Mouse (Mus musculus) testis, adult 2 months (tissue): ENCODE data around the gene Fcgr3. TPM values are rescaled to one million over a fixed set of nuclear protein-coding genes. Genes with fewer than 3 reads are reported as not detected.

Source experiments
- H3K27ac ChIP-seq: fragments of 200-500 bp; 2 replicates; pipeline ENCODE4 v1.5.1; 2012; ENCODE audit warnings: low read depth, low read length; ENCODE audit not compliant: control insufficient read depth, insufficient read depth
- H3K27me3 ChIP-seq: fragments of 200-500 bp; 2 replicates; pipeline ENCODE4 v1.6.1; 2012; ENCODE audit warnings: mild to moderate bottlenecking, low read length, moderate library complexity; ENCODE audit not compliant: control insufficient read depth, insufficient read depth
- H3K36me3 ChIP-seq: fragments of 200-500 bp; 2 replicates; pipeline ENCODE4 v1.6.1; 2012; ENCODE audit warnings: mild to moderate bottlenecking, low read length; ENCODE audit not compliant: control insufficient read depth, insufficient read depth
- H3K4me1 ChIP-seq: fragments of 200-500 bp; 2 replicates; pipeline ENCODE4 v1.6.1; 2012; ENCODE audit warnings: low read length; ENCODE audit not compliant: control insufficient read depth, insufficient read depth
- H3K4me3 ChIP-seq: fragments of 200-500 bp; 2 replicates; pipeline ENCODE4 v1.5.1; 2012; ENCODE audit warnings: low read depth, mild to moderate bottlenecking, low read length, moderate library complexity, mixed read lengths; ENCODE audit not compliant: control insufficient read depth
- CTCF ChIP-seq: fragments of 200-500 bp; IDR thresholded peaks from 2 replicates; pipeline ENCODE4 v1.5.1; 2012; ENCODE audit warnings: low read depth, mild to moderate bottlenecking, inconsistent platforms, low read length, moderate library complexity; ENCODE audit not compliant: control insufficient read depth, insufficient read depth, insufficient replicate concordance
- POLR2A ChIP-seq: fragments of 200-500 bp; IDR thresholded peaks from 2 replicates; pipeline ENCODE4 v1.6.1; 2012; ENCODE audit warnings: low read depth, mild to moderate bottlenecking, inconsistent platforms, low read length, moderate library complexity; ENCODE audit not compliant: control insufficient read depth
- polyA plus RNA-seq: library from polyadenylated mRNA; depleted of rRNA; stranded (reverse); fragments of >200 nt; gene quantifications from 2 replicates; pipeline ENCODE4 v1.2.3, GENCODE M21; 2012

Fcgr3 gene
- polyA plus RNA-seq, 1 experiment: 30.9 TPM

- peaks cover 11% of the 10 kb centered on the region for H3K4me1 ChIP-seq
- no peaks in the 10 kb centered on the region for H3K27me3 ChIP-seq
- H3K36me3 ChIP-seq: no peaks in the 10 kb centered on the region
- TF ChIP-seq POLR2A (no peak), CTCF (no peak)
- H3K4me3 ChIP-seq: no peak overlapping the region
- no peak overlapping the region for H3K27ac ChIP-seq
These were observed 33.0 kb downstream of the Fcgr3 start for GRCm38 (mm10) chr1:171031752-171032151.

GRCm38 (mm10) chr1:171019311-171019950 lies 45.3 kb downstream of the Fcgr3 start:
- Histone ChIP-seq H3K4me1 (no peaks in the 10 kb centered on the region; the same call in 1 of the 2 replicates), H3K27me3 (no peaks in the 10 kb centered on the region), H3K36me3 (no peaks in the 10 kb centered on the region), H3K27ac (no peak overlapping the region), H3K4me3 (no peak overlapping the region)
- TF ChIP-seq CTCF (no peak), POLR2A (no peak)

DNA sequence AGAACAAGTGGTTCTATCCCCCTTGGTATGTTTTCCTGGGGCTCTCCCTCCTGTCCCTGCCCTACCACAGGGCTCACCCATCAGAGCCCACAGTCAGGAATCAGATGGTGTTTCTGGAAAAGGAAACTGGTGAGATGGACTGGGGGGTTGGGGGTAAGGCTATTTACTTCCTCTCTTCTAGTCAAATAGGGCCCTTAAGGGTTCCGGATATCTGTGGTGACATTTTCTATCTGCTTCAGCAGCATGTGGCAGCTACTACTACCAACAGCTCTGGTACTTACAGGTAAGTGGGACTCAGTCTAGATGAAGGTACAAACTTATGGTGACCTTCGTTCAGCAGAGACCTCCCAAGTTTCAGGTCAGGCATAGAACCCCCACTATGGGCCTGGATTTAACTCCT lies 46.0 kb downstream of the Fcgr3 start, which contains the start of gene Fcgr4:
Gene Fcgr4 (plus strand): TSS at position 184 of the 400 bp plus-strand sequence.
- Histone ChIP-seq H3K4me3 (no peak within 1 kb of the TSS), H3K36me3 (no peaks in the 10 kb centered on the region), H3K27me3 (no peaks in the 10 kb centered on the region), H3K4me1 (no peaks in the 10 kb centered on the region; the same call in 1 of the 2 replicates), H3K27ac (no peak within 1 kb of the TSS)
- TF ChIP-seq CTCF: no peak
- no peak for TF ChIP-seq POLR2A

DNA sequence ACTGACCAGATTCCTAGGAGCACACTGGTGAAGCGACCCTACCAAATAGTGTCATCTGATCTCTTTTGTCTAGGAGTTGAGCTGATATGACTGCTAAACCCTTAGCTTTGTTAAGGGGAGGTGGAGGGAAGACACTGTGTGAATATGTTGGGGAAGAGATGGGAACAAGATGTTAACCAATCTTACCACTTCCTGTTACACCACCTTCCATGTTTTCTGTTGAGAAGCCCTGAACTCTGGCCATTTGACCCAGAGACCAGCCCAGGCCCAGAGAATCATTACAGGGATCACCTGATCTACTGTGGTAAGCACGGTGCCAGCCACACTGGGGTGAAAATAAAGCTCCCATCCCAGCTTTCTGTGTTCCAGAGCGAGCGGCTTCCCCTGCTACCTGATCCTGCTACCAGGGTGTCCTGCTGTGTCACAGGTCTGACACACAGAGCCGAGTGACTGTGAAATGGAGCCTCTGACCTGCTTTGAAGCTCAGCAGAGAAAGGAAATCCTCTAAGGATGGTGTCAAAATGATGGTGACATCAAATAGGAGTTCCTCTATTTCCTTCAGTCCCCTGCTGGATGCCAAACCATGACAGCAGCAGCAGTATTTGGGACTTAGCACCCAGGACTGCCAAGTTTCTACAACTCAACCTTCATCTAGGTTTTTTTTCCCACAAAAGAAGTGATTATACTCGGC lies 47.1 kb downstream of the Fcgr3 start:
- Histone ChIP-seq H3K27ac (no peak overlapping the region), H3K27me3 (no peaks in the 10 kb centered on the region), H3K4me1 (no peaks in the 10 kb centered on the region; the same call in 1 of the 2 replicates), H3K4me3 (no peak overlapping the region), H3K36me3 (no peaks in the 10 kb centered on the region)
- TF ChIP-seq POLR2A (no peak), CTCF (no peak)

DNA sequence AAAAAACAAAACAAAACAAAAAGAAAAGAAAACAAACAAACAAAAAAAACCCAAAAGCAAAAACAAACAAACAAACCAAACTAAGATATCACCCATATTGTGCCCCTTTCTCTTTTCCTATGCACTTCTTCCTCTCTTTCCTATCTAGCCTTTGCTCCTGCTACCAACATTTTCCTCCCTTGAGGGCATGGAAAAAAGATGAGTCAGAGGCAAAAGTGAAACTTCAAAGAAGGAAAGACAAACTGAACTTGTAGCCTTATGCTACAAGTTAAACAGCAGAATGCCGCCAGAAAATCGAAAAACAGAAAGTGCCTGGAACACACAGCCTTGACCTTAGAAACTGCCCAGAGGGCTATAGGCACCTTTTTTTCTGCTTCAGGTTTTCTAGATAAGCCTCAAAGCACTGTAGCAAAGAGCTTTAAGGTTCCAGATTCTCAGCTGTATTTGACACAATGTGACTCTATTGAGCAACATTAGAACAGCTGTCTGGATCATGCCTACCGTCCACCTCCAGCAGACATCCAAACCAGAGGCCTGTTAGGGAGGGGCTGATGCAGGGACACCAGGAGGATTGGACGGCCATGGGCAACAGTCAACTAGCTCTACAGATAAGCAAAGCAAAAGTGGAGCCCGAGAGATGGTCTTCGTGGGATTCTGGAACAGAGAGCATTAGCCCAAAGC lies 47.9 kb downstream of the Fcgr3 start:
- Histone ChIP-seq H3K36me3 (no peaks in the 10 kb centered on the region), H3K27ac (no peak overlapping the region), H3K4me1 (no peaks in the 10 kb centered on the region; the same call in 1 of the 2 replicates), H3K27me3 (no peaks in the 10 kb centered on the region), H3K4me3 (no peak overlapping the region)
- TF ChIP-seq CTCF (no peak), POLR2A (no peak)

GRCm38 (mm10) chr1:171011733-171012132 lies 53.0 kb downstream of the Fcgr3 start:
- Histone ChIP-seq H3K27ac (no peak overlapping the region), H3K27me3 (no peaks in the 10 kb centered on the region), H3K4me1 (no peaks in the 10 kb centered on the region), H3K4me3 (no peak overlapping the region), H3K36me3 (no peaks in the 10 kb centered on the region)
- TF ChIP-seq CTCF (no peak), POLR2A (no peak)

- H3K4me3 ChIP-seq: no peak overlapping the region
- no peaks in the 10 kb centered on the region for H3K27me3 ChIP-seq
- no peak overlapping the region for H3K27ac ChIP-seq
- H3K4me1 ChIP-seq: no peaks in the 10 kb centered on the region
- H3K36me3 ChIP-seq: no peaks in the 10 kb centered on the region
- peak; percentile 74; the same call in 1 of the 2 replicates for TF ChIP-seq CTCF
- no peak for TF ChIP-seq POLR2A
These were observed 57.8 kb downstream of the Fcgr3 start for GRCm38 (mm10) chr1:171006905-171007304.
